Mouse (Mus musculus) small intestine, adult 2 months (tissue): ENCODE data around the gene Slc37a1. TPM values are rescaled to one million over a fixed set of nuclear protein-coding genes. Genes with fewer than 3 reads are reported as not detected.
A peak's percentile ranks its signal among the peaks of the same experiment; 100 is the strongest.

ENCODE experiments used
- H3K27ac ChIP-seq: fragments of 200-500 bp; 2 replicates; pipeline ENCODE4 v1.5.1; 2012; ENCODE audit warnings: low read depth, low read length, control low read depth, inconsistent platforms; ENCODE audit not compliant: insufficient read depth
- H3K27me3 ChIP-seq: fragments of 200-500 bp; 2 replicates; pipeline ENCODE4 v1.6.1; 2012; ENCODE audit warnings: mild to moderate bottlenecking, moderate library complexity, low read length, inconsistent platforms; ENCODE audit not compliant: control insufficient read depth, insufficient read depth
- H3K36me3 ChIP-seq: fragments of 200-500 bp; 2 replicates; pipeline ENCODE4 v1.6.1; 2012; ENCODE audit warnings: mild to moderate bottlenecking, low read length, control low read depth, inconsistent platforms; ENCODE audit not compliant: control insufficient read depth, insufficient read depth
- H3K4me1 ChIP-seq: fragments of 200-500 bp; 2 replicates; pipeline ENCODE4 v1.6.1; 2012; ENCODE audit warnings: low read length, inconsistent platforms, mixed read lengths; ENCODE audit not compliant: control insufficient read depth, insufficient read depth, insufficient read length
- H3K4me3 ChIP-seq: fragments of 200-500 bp; 2 replicates; pipeline ENCODE4 v1.5.1; 2012; ENCODE audit warnings: low read depth, mild to moderate bottlenecking, control low read depth, inconsistent platforms, low read length, moderate library complexity
- CTCF ChIP-seq: fragments of 200-500 bp; IDR thresholded peaks from 2 replicates; pipeline ENCODE4 v1.5.1; 2012; ENCODE audit warnings: low read depth, mild to moderate bottlenecking, control low read depth, inconsistent platforms, low read length, moderate library complexity, mixed read lengths; ENCODE audit not compliant: insufficient replicate concordance, insufficient read length; ENCODE audit errors: extremely low read depth
- POLR2A ChIP-seq: fragments of 200-500 bp; IDR thresholded peaks from 2 replicates; pipeline ENCODE4 v1.6.1; 2012; ENCODE audit warnings: low read depth, mild to moderate bottlenecking, control low read depth, inconsistent platforms, low read length, moderate library complexity
- WGBS: fragments of 180-500 bp; shearing (Covaris S2); methylation state at CpG from one replicate; pipeline ENCODE4 v1.1.7; 2018; 5-methylcytosine and 5-hydroxymethylcytosine counted together
- polyA plus RNA-seq: library from polyadenylated mRNA; depleted of rRNA; stranded (reverse); fragments of >200 nt; gene quantifications from 2 replicates; pipeline ENCODE4 v1.2.3, GENCODE M21; 2012

The Slc37a1 gene
- polyA plus RNA-seq, 1 experiment: 145 TPM

- WGBS: 76% methylated on average over 15 of the region's 15 CpGs
- Histone ChIP-seq H3K4me3 (peak overlapping the region; percentile 80), H3K27ac (peak overlapping the region; percentile 84; the same call in 1 of the 2 replicates)
Observed at GRCm38 (mm10) chr17:31294363-31295214, 8.0 kb downstream of the Slc37a1 start.

GRCm38 (mm10) chr17:31295215-31295891 is 8.8 kb downstream of the Slc37a1 start:
- WGBS: 20% methylated on average over 25 of the region's 25 CpGs
- peak overlapping the region; percentile 84 for H3K27ac ChIP-seq

More at GRCm38 (mm10) chr17:31294363-31295214, 8.0 kb downstream of the Slc37a1 start:
- peaks cover 8% of the 10 kb centered on the region for H3K4me1 ChIP-seq
- no peaks in the 10 kb centered on the region for H3K27me3 ChIP-seq
- TF ChIP-seq CTCF: peak; percentile 40; the same call in 1 of the 2 replicates
- no peak for TF ChIP-seq POLR2A
- no peaks in the 10 kb centered on the region for H3K36me3 ChIP-seq

DNA sequence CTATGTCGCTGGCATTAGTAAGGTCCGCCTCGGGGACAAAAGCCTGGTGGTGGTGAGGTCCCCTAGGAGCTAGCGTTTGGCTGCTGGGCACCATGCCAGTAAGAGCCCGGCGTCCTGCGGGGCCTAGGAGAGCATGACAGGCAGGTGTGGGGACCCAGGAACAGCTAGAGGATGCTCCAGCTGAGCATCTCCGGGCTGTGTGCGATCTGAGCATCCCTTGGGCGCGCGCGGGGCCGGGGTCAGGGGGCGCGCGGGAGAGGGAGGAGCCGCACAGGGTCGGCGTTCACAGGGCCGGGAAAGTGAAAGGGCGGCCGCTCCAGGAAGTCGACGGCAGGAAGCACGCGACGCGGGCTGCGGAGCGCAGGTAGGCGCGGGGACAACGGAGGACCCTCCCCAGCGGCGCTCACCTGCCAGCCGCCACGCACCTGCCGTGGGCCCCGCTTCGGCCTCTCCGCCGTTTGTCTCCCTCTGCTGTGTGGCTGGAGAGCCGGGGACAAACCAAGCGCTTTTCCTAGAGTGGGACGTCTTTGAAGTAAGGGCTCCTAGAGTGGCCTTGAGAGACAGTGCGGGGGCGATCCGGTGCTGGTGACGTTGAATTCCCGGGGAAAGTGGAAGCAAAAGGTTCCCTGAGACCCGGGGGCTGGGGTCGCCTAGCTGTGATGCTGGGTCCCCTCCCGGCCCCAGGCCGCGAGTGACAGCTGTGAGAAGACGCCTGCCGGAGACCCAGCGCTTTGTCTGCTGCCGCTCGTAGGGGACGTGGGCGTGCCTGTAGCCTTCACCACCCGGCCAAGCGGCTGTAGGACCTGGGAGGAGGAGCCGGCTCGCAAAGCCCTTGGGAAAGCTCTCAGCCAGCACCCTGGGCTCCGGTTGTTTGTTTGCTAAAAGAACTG is 9.5 kb downstream of the Slc37a1 start:
- H3K4me1 ChIP-seq: peaks cover 12% of the 10 kb centered on the region; the same call in 1 of the 2 replicates
- H3K4me3 ChIP-seq: peak overlapping the region; percentile 80
- H3K27ac ChIP-seq: peak overlapping the region; percentile 84
- no peaks in the 10 kb centered on the region for H3K27me3 ChIP-seq
- H3K36me3 ChIP-seq: peaks cover 5% of the 10 kb centered on the region
- no peak for TF ChIP-seq CTCF
- no peak; the same call in 1 of the 2 replicates for TF ChIP-seq POLR2A
- 1% methylated on average over 68 of the region's 68 CpGs for WGBS

More at GRCm38 (mm10) chr17:31295215-31295891, 8.8 kb downstream of the Slc37a1 start:
- TF ChIP-seq CTCF (peak; percentile 73), POLR2A (0 out of 2 replicates have a peak, but pooled peaks have one; percentile 14)
- Histone ChIP-seq H3K27me3 (no peaks in the 10 kb centered on the region), H3K36me3 (peaks cover 3% of the 10 kb centered on the region; the same call in 1 of the 2 replicates), H3K4me1 (peaks cover 12% of the 10 kb centered on the region), H3K4me3 (peak overlapping the region; percentile 80)

DNA sequence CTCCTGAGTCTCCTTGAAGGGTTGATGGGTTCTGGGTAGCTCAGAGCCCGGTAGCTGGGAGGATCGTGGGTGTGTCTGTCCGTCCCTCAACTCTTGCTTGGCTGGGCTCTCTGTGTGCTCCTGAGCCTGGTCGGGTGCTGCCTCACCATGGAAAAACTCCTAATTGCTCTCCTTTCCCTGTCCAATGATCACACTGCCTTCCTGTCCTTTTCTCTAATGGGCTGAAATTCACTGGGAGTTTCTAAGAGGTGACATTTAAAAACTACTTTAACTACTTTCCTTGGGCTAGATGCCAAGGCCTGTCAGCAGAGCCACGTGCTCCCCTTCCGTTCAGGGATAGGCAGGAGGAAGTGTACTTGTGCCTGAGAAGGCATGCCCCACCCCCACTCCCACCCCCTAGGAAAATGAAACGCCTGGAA is 10.9 kb downstream of the Slc37a1 start:
- TF ChIP-seq CTCF: no peak
- TF ChIP-seq POLR2A: no peak
- no peaks in the 10 kb centered on the region for H3K27me3 ChIP-seq
- WGBS: 2% methylated on average over 7 of the region's 7 CpGs
- peak overlapping the region; percentile 80 for H3K4me3 ChIP-seq
- H3K27ac ChIP-seq: peak overlapping the region; percentile 84
- H3K4me1 ChIP-seq: peaks cover 13% of the 10 kb centered on the region; the same call in 1 of the 2 replicates
- H3K36me3 ChIP-seq: peaks cover 9% of the 10 kb centered on the region

DNA sequence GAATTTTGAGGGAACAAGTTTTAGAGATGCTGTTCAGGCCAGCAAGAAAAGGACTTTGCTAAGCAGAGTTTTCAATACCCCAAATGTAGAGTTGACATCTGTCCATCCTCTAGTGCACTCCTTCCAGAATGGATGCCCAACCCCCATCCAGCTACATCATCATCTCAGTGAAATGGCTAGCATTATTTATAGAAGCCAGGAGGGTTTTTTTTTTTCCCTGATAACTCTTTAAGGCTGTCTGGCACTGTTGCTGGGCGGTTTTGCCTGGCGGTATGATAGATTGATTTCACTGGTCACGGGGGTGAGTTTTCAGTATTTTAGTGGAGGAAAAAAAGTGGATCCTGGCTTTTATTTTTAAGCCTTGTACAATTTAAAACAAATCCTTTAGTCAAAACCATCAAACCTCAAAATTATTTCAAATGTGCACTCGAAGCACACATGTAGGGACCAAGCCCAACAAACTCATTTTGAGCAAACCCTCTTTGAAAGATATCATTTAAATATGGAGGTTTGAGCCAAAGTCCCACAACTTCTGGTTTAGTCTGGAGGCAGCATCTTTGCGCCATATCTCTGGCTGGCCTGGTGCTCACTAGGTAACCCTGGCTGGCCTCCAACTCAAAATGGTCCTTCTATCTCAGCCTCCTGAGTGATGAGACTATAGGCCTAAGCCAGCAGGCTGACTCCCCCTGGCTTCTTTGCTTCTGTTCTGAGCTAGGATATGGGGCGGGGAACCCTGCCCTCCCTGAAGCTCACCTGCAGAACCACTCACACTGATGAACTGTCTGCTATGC is 12.0 kb downstream of the Slc37a1 start:
- Histone ChIP-seq H3K27me3 (no peaks in the 10 kb centered on the region), H3K4me3 (no peak overlapping the region), H3K27ac (no peak overlapping the region), H3K4me1 (peaks cover 13% of the 10 kb centered on the region; the same call in 1 of the 2 replicates), H3K36me3 (peaks cover 18% of the 10 kb centered on the region)
- no peak for TF ChIP-seq POLR2A
- no peak for TF ChIP-seq CTCF
- WGBS: 88% methylated on average over 6 of the region's 6 CpGs

- H3K4me3 ChIP-seq: no peak overlapping the region
- WGBS: 93% methylated on average over 4 of the region's 4 CpGs
- H3K27me3 ChIP-seq: no peaks in the 10 kb centered on the region
- H3K36me3 ChIP-seq: peaks cover 20% of the 10 kb centered on the region
- TF ChIP-seq CTCF (no peak), POLR2A (no peak)
- peaks cover 22% of the 10 kb centered on the region for H3K4me1 ChIP-seq
- no peak overlapping the region for H3K27ac ChIP-seq
Observed at GRCm38 (mm10) chr17:31299981-31300380, 13.4 kb downstream of the Slc37a1 start.
